Mouse (Mus musculus) spleen, postnatal 36 days (tissue): ENCODE results near the gene Syne3.

Source experiments
- DNase-seq, 2 experiments: peaks; one replicate each; pipeline ENCODE4 v3.0.0; 2022; ENCODE audit warnings: low spot score in 2 of 2, mixed read lengths in 1 of 2

Syne3 gene

GRCm38 (mm10) chr12:105000487-105001283 lies 8.9 kb downstream of the Syne3 start:
- DNase-seq, result no peak

- DNase-seq, result no peak
Observed at GRCm38 (mm10) chr12:104999171-104999570, 10.4 kb downstream of the Syne3 start.

DNA sequence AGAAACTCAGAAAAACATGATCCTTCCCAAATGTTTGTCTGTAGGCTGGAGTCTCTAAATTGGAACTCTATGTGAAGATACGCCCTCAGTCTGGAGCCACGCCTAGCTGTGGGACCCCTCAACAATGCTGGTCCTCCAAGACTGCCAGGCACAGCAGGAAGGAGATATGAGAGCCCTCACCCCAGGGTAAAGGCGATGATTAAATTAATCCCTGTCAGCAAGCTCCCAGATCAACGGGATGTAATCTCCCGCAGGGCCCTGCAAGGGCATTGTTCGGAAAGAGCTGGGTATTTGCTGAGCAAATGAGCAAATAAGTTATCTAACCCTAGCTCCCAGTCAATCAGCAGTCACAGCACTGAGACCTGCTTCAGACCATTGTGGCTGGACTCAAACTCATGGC lies 11.1 kb downstream of the Syne3 start:
- no peak for DNase-seq

DNA sequence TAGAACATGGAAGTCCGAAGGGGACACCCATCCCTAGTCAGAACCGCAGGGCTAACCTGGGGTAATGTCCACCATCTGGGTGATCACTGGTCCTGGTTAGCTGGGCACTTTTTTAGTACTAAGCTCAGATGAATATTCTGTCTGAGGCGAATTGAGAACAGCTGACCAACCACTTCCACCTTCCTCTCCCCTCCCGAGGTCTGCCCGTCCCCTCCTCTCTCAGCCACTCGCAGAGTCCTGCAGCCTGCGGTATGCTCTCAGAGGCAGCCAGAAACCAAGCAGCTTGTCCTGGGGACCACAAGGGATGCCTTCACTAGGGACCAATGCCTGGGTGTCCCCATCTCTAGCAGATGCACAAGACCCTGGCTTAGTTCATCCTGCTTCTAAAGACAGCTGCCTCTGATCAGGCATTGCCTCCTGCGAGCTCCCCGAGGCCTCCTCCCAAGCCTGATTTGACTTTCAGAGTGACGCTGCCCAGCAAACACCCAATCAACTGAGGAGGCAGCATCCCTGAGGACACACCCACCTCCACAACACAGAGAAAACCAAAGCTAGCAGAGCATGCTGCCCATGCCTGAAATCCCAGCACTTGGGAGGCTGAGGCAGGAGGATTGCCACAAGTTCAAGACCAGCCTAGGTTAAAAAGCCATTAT lies 11.8 kb downstream of the Syne3 start:
- peak in 1 of 2 experiments; percentile 22 for DNase-seq

DNA sequence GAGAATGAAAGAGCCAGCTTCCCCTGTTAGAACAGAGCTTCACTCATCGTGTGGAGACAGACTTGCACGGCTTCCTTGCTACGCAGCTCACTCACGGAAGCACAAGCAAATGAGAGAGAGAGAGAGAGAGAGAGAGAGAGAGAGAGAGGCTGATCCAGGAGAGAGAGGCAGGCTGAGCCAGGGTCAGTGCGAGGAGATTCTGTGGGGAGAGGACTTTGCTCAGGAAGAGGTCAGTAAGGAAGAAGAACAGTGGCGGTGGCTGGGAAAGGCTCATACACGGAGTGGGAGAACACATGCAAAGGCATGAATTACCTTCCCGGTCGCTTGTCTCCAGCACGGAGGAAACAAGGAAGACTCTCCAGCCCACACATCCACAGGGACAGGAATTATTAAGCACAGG lies 12.4 kb downstream of the Syne3 start:
- DNase-seq, result no peak

GRCm38 (mm10) chr12:104996012-104996728 lies 13.4 kb downstream of the Syne3 start:
- no peak for DNase-seq

DNA sequence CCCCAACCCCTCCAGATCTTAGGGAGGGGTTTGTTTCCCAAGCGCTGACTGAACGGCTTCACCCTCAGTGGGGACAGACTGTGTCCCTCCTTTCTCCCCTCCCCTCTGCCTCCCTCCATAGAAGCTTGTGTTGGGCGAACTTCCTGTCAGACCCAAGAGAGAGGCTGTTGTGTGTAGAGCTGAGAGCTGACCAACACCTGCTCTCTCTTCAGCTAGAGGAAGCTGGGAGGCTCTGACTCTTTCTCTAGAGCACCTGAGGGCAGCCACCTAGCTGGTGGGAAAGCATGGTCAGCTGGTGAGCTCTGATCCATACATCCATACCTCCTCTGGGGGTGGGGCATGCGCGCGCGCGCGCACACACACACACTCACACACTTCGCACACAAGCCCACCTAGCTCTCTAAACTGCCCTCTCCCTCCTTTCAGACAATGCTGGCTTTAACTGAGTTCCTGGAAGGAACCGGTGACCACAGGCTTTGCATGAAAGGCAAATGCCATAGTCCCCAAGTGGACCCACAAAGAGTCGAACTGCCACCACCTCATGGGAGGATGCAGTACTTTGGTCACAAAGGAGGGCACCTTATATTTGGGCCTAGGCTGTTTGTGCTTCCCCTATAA lies 14.2 kb downstream of the Syne3 start:
- DNase-seq, result peak; percentile 38 to 39

GRCm38 (mm10) chr12:104992838-104993237 lies 16.8 kb downstream of the Syne3 start:
- DNase-seq, result no peak

DNA sequence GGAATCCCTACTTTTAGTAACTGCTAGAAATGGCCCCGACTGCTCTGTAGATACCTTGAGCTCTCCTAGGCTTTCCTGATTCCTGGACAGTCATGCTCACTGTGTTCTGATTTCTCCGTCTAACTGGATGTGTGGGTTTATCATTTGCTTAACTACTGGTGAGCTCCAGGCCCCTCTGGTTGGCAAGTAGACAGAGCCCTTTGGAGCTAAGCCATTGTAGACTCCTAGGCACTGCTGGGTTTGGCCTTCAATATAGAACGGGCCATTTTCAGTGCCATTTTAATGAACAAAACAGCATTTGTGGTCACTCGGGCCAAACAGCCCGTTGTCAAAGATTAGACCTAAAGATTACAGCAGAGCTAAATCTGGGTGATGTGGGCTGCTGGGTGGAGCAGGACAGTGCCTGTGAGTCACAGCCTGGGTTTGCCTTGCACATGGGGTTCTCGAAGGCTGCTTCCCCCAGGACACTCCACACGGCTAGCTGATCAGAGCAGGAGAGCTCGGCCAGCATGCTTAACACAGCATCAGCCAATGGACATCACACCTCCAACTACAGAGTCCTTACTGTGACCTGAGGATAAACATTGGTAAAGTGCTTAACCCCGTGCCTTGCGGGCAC lies 17.4 kb downstream of the Syne3 start:
- no peak for DNase-seq

GRCm38 (mm10) chr12:104990741-104991454 lies 18.7 kb downstream of the Syne3 start:
- DNase-seq, result peak; percentile 86

- DNase-seq, result no peak
Observed at GRCm38 (mm10) chr12:104987936-104988335, 21.7 kb downstream of the Syne3 start.

DNA sequence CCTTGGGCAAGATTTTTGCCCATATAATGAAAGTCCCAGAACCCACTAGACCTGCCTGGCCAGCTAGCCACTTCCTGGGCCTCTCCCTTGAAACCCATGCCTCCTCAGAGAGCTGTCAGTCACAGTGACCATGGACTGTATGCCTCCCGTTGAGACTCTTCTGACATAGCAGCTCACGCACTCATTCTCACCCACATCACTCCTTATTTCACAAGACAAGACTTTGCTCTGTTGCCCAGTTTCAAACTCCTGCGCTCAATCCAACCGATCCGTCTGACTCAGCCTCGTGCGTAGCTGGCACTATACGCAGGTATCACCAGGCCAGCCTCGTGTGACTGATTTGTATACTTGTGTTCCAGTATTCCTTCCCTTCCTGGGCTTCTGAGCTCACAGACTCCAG lies 22.8 kb downstream of the Syne3 start:
- no peak for DNase-seq

- DNase-seq, result no peak
Observed at GRCm38 (mm10) chr12:104986001-104986400, 23.6 kb downstream of the Syne3 start.

DNA sequence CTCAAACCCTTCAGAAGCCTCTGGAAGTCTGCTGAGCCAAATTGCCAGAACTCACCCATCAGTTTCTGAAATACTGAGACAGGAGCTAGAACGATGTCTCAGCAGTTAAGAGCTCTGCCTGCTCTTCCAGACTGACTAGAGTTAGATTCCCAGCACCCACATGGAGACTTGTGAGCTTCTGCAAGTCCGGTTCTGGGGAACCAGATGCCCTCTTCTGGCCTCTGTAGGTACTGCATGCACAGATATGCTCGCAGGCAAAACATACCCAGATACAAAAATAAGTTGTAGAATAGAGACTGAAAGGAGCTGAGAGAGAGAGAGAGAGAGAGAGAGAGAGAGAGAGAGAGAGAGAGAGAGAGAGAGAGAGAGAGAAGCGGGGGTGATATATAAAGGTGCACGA lies 24.5 kb downstream of the Syne3 start:
- DNase-seq, result no peak

- DNase-seq, result no peak
Observed at GRCm38 (mm10) chr12:104983476-104983875, 26.1 kb downstream of the Syne3 start.

DNA sequence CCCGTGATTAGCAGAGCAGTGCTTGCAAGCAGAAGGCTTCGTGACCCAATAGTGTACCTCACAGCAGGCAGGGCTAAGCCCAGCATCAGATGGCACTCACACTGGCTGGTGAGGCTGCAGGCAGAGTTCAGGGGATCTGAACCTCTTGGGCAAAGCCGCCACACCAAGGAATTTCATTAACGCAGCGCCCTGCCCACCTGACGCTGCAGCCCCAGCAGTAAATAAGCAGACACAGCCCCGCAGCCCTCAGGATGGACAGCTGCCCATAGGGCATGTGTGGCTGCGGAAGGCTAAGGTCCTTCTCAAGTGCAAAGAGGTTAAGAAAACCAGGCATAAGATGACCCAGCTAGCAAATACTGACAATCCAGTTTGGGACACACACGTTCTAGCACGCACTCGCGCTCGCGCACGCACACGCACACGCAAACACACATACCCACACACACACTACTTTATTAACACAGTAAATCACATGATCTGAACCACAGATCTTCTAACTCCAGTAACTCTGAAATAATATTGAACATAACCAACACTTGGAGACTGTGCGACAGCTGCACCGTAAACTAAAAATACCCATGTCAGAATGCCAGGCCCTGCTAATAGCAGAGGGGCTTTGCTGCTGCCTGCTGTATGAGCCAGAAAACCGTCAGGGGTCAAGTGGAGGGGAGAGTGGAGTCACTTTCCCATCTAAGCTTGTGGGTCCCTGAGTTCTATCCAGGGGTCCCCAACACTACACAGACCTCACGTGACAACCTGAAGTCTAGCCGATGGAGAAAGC lies 30.5 kb downstream of the Syne3 start:
- DNase-seq, result no peak

DNA sequence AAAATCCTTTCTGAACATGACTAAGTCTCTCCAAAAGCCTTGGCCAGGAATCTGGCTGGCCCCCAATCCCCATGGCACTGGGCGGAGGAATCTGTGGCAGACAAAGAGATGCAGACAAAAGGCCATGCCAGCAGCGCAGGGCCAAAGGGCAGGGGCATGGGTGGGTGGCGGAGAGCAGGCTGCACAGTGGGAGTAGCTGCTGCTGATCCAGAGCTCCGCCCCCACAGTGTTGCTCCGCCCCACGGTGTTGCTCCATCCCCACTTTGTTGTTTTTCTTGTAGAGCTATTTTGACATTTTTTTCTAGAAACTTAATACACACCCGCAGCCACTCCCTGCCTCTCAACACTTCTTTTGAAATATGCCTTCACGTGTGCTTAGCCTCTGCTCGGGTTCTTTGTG lies 31.2 kb downstream of the Syne3 start:
- no peak for DNase-seq

- DNase-seq, result no peak
Observed at GRCm38 (mm10) chr12:104976903-104977302, 32.7 kb downstream of the Syne3 start.

GRCm38 (mm10) chr12:104976331-104976817 lies 33.2 kb downstream of the Syne3 start:
- DNase-seq, result no peak

DNA sequence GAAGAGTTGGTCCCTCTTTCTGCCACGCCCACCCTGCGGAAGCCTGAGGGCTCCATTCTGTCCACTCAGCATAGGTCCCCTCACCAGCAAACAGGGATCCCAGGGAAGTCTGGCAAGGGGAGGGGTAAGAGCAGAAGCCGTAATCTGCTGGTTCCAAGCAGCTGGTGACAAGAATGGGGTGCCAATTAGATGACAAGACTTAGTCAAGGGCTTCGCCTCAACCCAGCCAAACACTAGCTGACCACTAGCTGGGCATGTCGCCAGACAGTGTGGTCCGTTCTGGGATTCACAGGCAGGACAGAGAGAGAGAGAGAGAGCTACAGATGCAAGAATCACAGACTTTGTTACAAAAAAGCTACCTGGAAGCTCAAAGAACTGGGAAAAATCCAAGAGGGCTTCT lies 36.7 kb downstream of the Syne3 start:
- no peak for DNase-seq
